Mouse (Mus musculus) cerebellum, adult 2 months (tissue): ENCODE measurements around the gene 9930104L06Rik. TPM values are rescaled to one million over a fixed set of nuclear protein-coding genes. Genes with fewer than 3 reads are reported as not detected.

ENCODE experiments used
- DNase-seq, 2 experiments: peaks; one replicate each; pipeline ENCODE4 v3.0.0; 2021
- H3K27ac ChIP-seq: fragments of 200-500 bp; 2 replicates; pipeline ENCODE4 v1.5.1; 2012; ENCODE audit warnings: low read length, control low read depth, inconsistent platforms; ENCODE audit not compliant: insufficient read depth
- H3K27me3 ChIP-seq: fragments of 200-500 bp; 2 replicates; pipeline ENCODE4 v1.6.1; 2012; ENCODE audit warnings: inconsistent platforms, mild to moderate bottlenecking, low read length, moderate library complexity; ENCODE audit not compliant: control insufficient read depth, insufficient read depth
- H3K4me1 ChIP-seq: fragments of 200-500 bp; 2 replicates; pipeline ENCODE4 v1.6.1; 2011; ENCODE audit warnings: low read length; ENCODE audit not compliant: control insufficient read depth, insufficient read depth
- H3K4me3 ChIP-seq: fragments of 200-500 bp; replicated peaks from 2 replicates; pipeline ENCODE3; 2011; ENCODE audit warnings: mild to moderate bottlenecking, low read depth, low read length, control low read depth; ENCODE audit not compliant: insufficient read depth
- CTCF ChIP-seq: fragments of 200-500 bp; IDR thresholded peaks from 2 replicates; pipeline ENCODE4 v1.5.1; 2011; ENCODE audit warnings: low read depth, mild to moderate bottlenecking, control low read depth, low read length, moderate library complexity, borderline replicate concordance; ENCODE audit not compliant: insufficient read depth
- POLR2A ChIP-seq: fragments of 200-500 bp; IDR thresholded peaks from 2 replicates; pipeline ENCODE4 v1.6.1; 2011; ENCODE audit warnings: low read length, control low read depth, borderline replicate concordance; ENCODE audit not compliant: insufficient read depth
- WGBS: fragments of 180-500 bp; shearing (Covaris S2); methylation state at CpG from one replicate; pipeline ENCODE4 v1.1.7; 2018; 5-methylcytosine and 5-hydroxymethylcytosine counted together
- polyA plus RNA-seq: library from polyadenylated mRNA; depleted of rRNA; stranded (reverse); fragments of >200 nt; gene quantifications from 2 replicates; pipeline ENCODE4 v1.2.3, GENCODE M21; 2012

Gene 9930104L06Rik
- polyA plus RNA-seq, 1 experiment: 24.0 TPM

- TF ChIP-seq CTCF (no peak), POLR2A (no peak)
- Histone ChIP-seq H3K4me3 (no peak overlapping the region), H3K4me1 (no peaks in the 10 kb centered on the region), H3K27me3 (no peaks in the 10 kb centered on the region), H3K27ac (no peak overlapping the region)
- 15% methylated on average over 3 of the region's 3 CpGs for WGBS
- no peak for DNase-seq
These were observed 12.6 kb downstream of the 9930104L06Rik start for GRCm38 (mm10) chr4:124949488-124949887.

- Histone ChIP-seq H3K4me1 (no peaks in the 10 kb centered on the region), H3K27ac (no peak overlapping the region), H3K4me3 (no peak overlapping the region), H3K27me3 (no peaks in the 10 kb centered on the region)
- DNase-seq: no peak
- no peak for TF ChIP-seq CTCF
- TF ChIP-seq POLR2A: no peak
- 51% methylated on average over 21 of the region's 21 CpGs for WGBS
These were observed 13.6 kb downstream of the 9930104L06Rik start for GRCm38 (mm10) chr4:124950181-124951035.

- no peak for DNase-seq
- Histone ChIP-seq H3K27me3 (no peaks in the 10 kb centered on the region), H3K27ac (no peak overlapping the region), H3K4me1 (no peaks in the 10 kb centered on the region), H3K4me3 (no peak overlapping the region)
- TF ChIP-seq POLR2A: no peak
- TF ChIP-seq CTCF: no peak
- 8% methylated on average over 10 of the region's 10 CpGs for WGBS
These were observed 14.2 kb downstream of the 9930104L06Rik start for GRCm38 (mm10) chr4:124951036-124951433.

GRCm38 (mm10) chr4:124953546-124953945, 16.7 kb downstream of the 9930104L06Rik start:
- TF ChIP-seq CTCF: no peak
- TF ChIP-seq POLR2A: no peak
- Histone ChIP-seq H3K4me3 (no peak overlapping the region), H3K27me3 (no peaks in the 10 kb centered on the region), H3K4me1 (no peaks in the 10 kb centered on the region; the same call in 1 of the 2 replicates), H3K27ac (no peak overlapping the region)
- no peak for DNase-seq
- 18% methylated on average over 4 of the region's 4 CpGs for WGBS

- Histone ChIP-seq H3K27ac (no peak overlapping the region), H3K4me3 (no peak overlapping the region), H3K4me1 (peaks cover 5% of the 10 kb centered on the region), H3K27me3 (no peaks in the 10 kb centered on the region)
- DNase-seq: no peak
- no peak for TF ChIP-seq CTCF
- no peak for TF ChIP-seq POLR2A
- WGBS: 49% methylated on average over 2 of the region's 2 CpGs
These were observed 20.4 kb downstream of the 9930104L06Rik start for GRCm38 (mm10) chr4:124957284-124957683.

- DNase-seq: no peak
- no peak overlapping the region for H3K4me3 ChIP-seq
- H3K27ac ChIP-seq: no peak overlapping the region
- TF ChIP-seq CTCF: no peak
- no peak for TF ChIP-seq POLR2A
- peaks cover 5% of the 10 kb centered on the region for H3K4me1 ChIP-seq
- no peaks in the 10 kb centered on the region for H3K27me3 ChIP-seq
- 47% methylated on average over 11 of the region's 11 CpGs for WGBS
These were observed 22.2 kb downstream of the 9930104L06Rik start for GRCm38 (mm10) chr4:124959062-124959461.

GRCm38 (mm10) chr4:124960940-124961339, 24.1 kb downstream of the 9930104L06Rik start:
- DNase-seq: peak; percentile 30 to 45
- H3K27ac ChIP-seq: no peak overlapping the region
- no peaks in the 10 kb centered on the region for H3K27me3 ChIP-seq
- H3K4me3 ChIP-seq: no peak overlapping the region
- TF ChIP-seq CTCF: no peak
- TF ChIP-seq POLR2A: no peak
- 21% methylated on average over 11 of the region's 11 CpGs for WGBS
- peaks cover 5% of the 10 kb centered on the region for H3K4me1 ChIP-seq

- no peak overlapping the region for H3K4me3 ChIP-seq
- H3K4me1 ChIP-seq: peaks cover 5% of the 10 kb centered on the region
- 80% methylated on average over 11 of the region's 11 CpGs for WGBS
- no peak overlapping the region for H3K27ac ChIP-seq
- TF ChIP-seq CTCF (no peak), POLR2A (no peak)
- no peaks in the 10 kb centered on the region for H3K27me3 ChIP-seq
- DNase-seq: no peak
These were observed 25.7 kb downstream of the 9930104L06Rik start for GRCm38 (mm10) chr4:124962576-124962975.
